ENCODE assay signal across 30 mouse cellular contexts in genomic region chr9:31433431-31433830, GRCm38 (mm10). TPM values are rescaled to one million over a fixed set of nuclear protein-coding genes. Genes with fewer than 3 reads are reported as not detected.
"Had no signal": no experiment of that assay in that cellular context is flagged by ENCODE, and none has a peak within 500 bp of the region (broad histone marks: within the 10 kb centered on the region; RNA-seq: fewer than 3 reads in every experiment).

No protein-coding gene starts in this region.

- H3K4me1 ChIP-seq: heart, embryonic 13.5 days; heart, embryonic 15.5 days; hindbrain, embryonic 12.5 days; limb, embryonic 13.5 days; limb, embryonic 15.5 days; liver, embryonic 12.5 days had no signal

- H3K4me3 ChIP-seq: gastrocnemius, adult 2 months; heart, adult 2 months; heart, embryonic 13.5 days; heart, embryonic 15.5 days; hindbrain, embryonic 10.5 days; hindbrain, embryonic 12.5 days; intestine, embryonic 15.5 days; layer of hippocampus, adult 2 months; left cerebral cortex, adult 2 months; limb, embryonic 13.5 days; limb, embryonic 15.5 days; liver, embryonic 12.5 days had no signal

- H3K4me2 ChIP-seq: heart, embryonic 13.5 days; heart, embryonic 15.5 days; hindbrain, embryonic 12.5 days; hindbrain, embryonic 14.5 days; intestine, embryonic 15.5 days; limb, embryonic 13.5 days; limb, embryonic 15.5 days; liver, embryonic 12.5 days had no signal

- H3K27me3 ChIP-seq: heart, embryonic 13.5 days; heart, embryonic 15.5 days; hindbrain, embryonic 12.5 days; intestine, embryonic 15.5 days; limb, embryonic 13.5 days; limb, embryonic 15.5 days; liver, embryonic 12.5 days had no signal

- H3K9ac ChIP-seq: heart, embryonic 13.5 days; heart, embryonic 15.5 days; hindbrain, embryonic 12.5 days; hindbrain, embryonic 14.5 days; intestine, embryonic 15.5 days; limb, embryonic 13.5 days; limb, embryonic 15.5 days; liver, embryonic 12.5 days; liver, embryonic 14.5 days had no signal

- H3K27ac ChIP-seq: gastrocnemius, adult 2 months; heart, adult 2 months; heart, embryonic 13.5 days; heart, embryonic 15.5 days; hindbrain, embryonic 10.5 days; hindbrain, embryonic 12.5 days; hindbrain, embryonic 14.5 days; intestine, embryonic 15.5 days; kidney, postnatal 0 days; layer of hippocampus, adult 2 months; left cerebral cortex, adult 2 months; limb, embryonic 13.5 days; limb, embryonic 15.5 days; liver, embryonic 12.5 days; liver, embryonic 14.5 days had no signal

- H3K9me3 ChIP-seq: heart, embryonic 13.5 days; heart, embryonic 15.5 days; hindbrain, embryonic 10.5 days; hindbrain, embryonic 12.5 days; intestine, embryonic 15.5 days; limb, embryonic 13.5 days; limb, embryonic 15.5 days; liver, embryonic 12.5 days had no signal

- ATAC-seq: hindbrain, embryonic 16.5 days; inflammation-experienced regulatory T-cells, adult 6 months; intestine, postnatal 0 days had no signal

- H3K36me3 ChIP-seq: heart, embryonic 13.5 days; heart, embryonic 15.5 days; hindbrain, embryonic 10.5 days; hindbrain, embryonic 12.5 days; intestine, embryonic 15.5 days; limb, embryonic 13.5 days; limb, embryonic 15.5 days; liver, embryonic 12.5 days had no signal

- DNase-seq: gastrocnemius, adult 2 months; gastrocnemius, postnatal 10 days; gastrocnemius, postnatal 25 days; heart, adult 2 months; heart, postnatal 4 days; kidney, postnatal 14 days; left cerebral cortex, postnatal 4 days; lung, adult 18-20 months had no signal

RNA-seq across cellular contexts. Expression of gene Tmem45b, which starts 30.8 kb away (rescaled TPM):
- total RNA-seq: granulocyte monocyte progenitor cell, adult 5-6 weeks; layer of hippocampus, adult 2 months; layer of hippocampus, postnatal 10 days; layer of hippocampus, postnatal 25 days; left cerebral cortex, adult 2 months; left cerebral cortex, postnatal 25 days; left cerebral cortex, postnatal 4 days had no signal
- polyA plus RNA-seq: heart, embryonic 13.5 days; heart, embryonic 15.5 days; heart, postnatal 0 days; hindbrain, embryonic 10.5 days; limb, embryonic 11.5 days; limb, embryonic 13.5 days; limb, embryonic 15.5 days; liver, embryonic 12.5 days; liver, embryonic 14.5 days had no signal
